Mouse (Mus musculus) liver, embryonic 14.5 days (tissue): ENCODE measurements around the gene Dpm2.

Experiments used
- CTCF ChIP-seq: IDR thresholded peaks from 2 replicates; pipeline ENCODE4 v1.5.1; 2016; ENCODE audit warnings: antibody characterized with exemption, low read depth, control low read depth
- EP300 ChIP-seq: IDR thresholded peaks from 2 replicates; pipeline ENCODE4 v1.6.1; 2016; ENCODE audit warnings: antibody characterized with exemption, low read depth

DNA sequence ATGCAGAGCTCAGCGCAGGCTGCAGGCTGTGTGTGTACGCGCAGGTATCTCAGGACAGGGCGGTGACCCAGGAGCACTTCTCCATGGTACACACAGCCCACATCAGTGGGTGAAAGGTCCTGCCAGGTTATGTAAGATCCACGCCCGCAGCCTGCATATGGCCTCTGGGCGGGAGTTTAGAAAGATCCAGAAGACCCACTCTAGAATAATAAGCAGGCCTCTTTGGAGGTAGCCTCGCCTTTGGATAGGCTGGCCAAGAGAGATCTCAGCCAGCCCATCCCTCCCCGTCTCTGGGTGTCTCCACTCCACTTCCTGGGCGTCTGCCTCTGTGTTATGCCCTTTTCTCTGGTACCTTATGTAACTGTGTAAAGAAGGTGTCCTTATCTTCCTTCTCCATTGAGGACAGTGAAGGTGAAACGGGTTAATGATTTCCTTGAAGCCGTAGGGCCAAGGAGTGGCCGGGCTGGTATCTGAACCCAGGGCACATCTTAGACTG, 46.1 kb upstream of the Dpm2 start:
- TF ChIP-seq CTCF, result no peak
- no peak for TF ChIP-seq EP300
